Mouse (Mus musculus) inflammation-experienced regulatory T-cells, adult 6 months (primary cell): ENCODE results near the gene Hist2h3c2. TPM values are rescaled to one million over a fixed set of nuclear protein-coding genes. Genes with fewer than 3 reads are reported as not detected.

Experiments
- ATAC-seq: one replicate; pipeline ENCODE4 v1.8.0; 2017
- polyA plus RNA-seq, 3 experiments: library from polyadenylated mRNA; unstranded; fragments of 100-300 nt; shearing (Covaris generic); gene quantifications; one replicate each; pipeline ENCODE4 v1.2.1; 2017

Hist2h3c2 gene
- polyA plus RNA-seq, 3 experiments from 2014 or later = 1.5 TPM; not detected in 2

DNA sequence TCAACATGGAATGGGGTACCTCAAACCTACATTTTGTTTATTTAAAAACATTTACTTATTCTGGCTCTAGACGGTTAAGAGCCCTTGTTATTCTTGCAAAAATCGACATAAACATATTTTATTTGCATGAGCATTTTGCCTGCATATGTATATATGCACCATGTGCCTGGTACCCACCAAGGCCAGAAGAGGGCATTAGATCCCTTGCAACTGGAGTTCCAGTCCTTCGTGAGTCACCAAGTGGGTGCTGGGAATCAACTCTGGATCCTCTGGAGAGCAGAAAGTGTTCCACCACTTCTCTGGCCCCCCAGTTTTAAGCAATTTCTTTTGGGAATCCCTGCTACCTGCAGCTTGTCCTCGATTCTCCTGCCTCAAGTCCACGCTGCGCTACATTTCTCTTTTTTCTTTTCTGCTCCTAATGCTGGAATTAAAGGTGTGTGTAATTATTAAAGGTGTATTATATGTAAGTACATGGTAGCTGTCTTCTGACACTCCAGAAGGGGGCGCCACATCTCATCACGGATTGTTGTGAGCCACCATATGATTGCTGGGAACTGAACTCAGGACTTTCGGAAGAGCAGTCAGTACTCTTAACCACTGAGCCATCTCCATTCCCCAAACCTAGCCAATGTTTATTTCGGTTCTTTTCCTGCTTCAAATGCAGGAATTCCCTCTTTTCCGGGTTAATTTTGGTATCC, 43.2 kb downstream of the Hist2h3c2 start:
- no peak for ATAC-seq

DNA sequence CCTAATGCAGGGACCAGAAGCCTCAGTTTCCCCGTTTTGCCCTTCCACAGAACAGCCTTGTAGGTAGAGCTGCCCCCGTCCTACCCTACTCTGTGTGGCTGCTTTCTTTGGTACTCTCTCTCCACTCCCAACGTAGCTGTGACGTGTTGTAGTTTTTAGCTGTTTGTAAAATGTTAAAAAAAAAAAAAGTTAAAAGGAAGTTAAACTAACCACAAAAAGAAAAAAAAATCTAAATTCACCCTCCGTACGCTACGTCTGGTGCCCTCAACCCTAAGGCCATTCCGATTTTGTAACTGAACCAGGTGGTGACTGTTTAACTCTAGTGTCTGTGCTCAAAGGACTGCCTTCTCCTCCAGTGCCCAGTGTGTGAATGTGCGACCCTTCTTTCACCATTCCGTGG, 44.0 kb downstream of the Hist2h3c2 start:
- ATAC-seq = no peak

DNA sequence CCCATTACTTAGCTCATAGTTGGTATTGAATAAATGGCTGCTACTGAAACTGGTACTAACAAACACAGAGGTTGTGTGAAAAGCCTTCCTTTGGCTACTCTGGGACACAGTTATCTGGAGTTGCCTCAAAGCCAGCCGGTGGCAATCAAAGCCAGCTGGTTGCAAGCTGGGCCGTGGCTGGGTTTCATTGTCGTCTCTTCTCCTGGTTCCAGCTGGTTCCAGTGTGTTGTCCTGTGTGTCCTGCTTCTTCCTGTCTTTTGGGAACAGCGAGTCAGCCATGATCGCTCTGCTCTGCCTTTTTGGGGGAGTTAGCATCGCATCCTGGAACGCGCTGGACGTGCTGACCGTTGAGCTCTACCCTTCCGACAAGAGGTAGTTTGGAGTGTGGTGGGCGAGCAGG, 46.0 kb downstream of the Hist2h3c2 start:
- ATAC-seq = no peak

Other genes with a start within 250 kb of the Hist2h3c2 start
- gene Plekho1, start 243.1 kb downstream of the Hist2h3c2 start, polyA plus RNA-seq = 10 to 100 TPM; 10.3 to 27.1 (median 15.9) TPM
- 10 to 100 TPM; 21.2 to 23.9 (median 23.9) TPM for gene Vps45, start 180.7 kb downstream of the Hist2h3c2 start, polyA plus RNA-seq
- gene Otud7b, start 134.6 kb downstream of the Hist2h3c2 start, polyA plus RNA-seq = 10 to 100 TPM in 1 of 3 experiments, 1 to 10 TPM in 2; 7.4 to 13.1 (median 9.9) TPM
- 1 to 10 TPM; 1.8 to 2.6 (median 2.0) TPM for gene Mtmr11, start 77.1 kb downstream of the Hist2h3c2 start, polyA plus RNA-seq
- gene Sf3b4, start 66.8 kb downstream of the Hist2h3c2 start, polyA plus RNA-seq = 10 to 100 TPM; 53.4 to 82.6 (median 56.6) TPM
- gene Sv2a, start 58.0 kb downstream of the Hist2h3c2 start, polyA plus RNA-seq = 1 to 10 TPM; 1.2 to 1.5 (median 1.4) TPM
- 10 to 100 TPM; 23.4 to 36.1 (median 32.1) TPM for gene Bola1, start 19.4 kb downstream of the Hist2h3c2 start, polyA plus RNA-seq
- gene Hist2h2ab, start 19.3 kb downstream of the Hist2h3c2 start, polyA plus RNA-seq = 1 to 10 TPM in 1 of 3 experiments, not detected in 2; 1.4 TPM
- 10 to 100 TPM in 1 of 3 experiments, 1 to 10 TPM in 2; 7.4 to 11.6 (median 8.1) TPM for gene Hist2h2ac, start 18.2 kb downstream of the Hist2h3c2 start, polyA plus RNA-seq
- gene Hist2h2be, start 18.0 kb downstream of the Hist2h3c2 start, polyA plus RNA-seq = 1 to 10 TPM in 2 of 3 experiments, under 1 TPM in 1; 0.38 to 2.2 (median 2.0) TPM
- gene Hist2h2aa2, start 1.1 kb upstream of the Hist2h3c2 start, polyA plus RNA-seq = 100 to 1,000 TPM in 1 of 3 experiments, 10 to 100 TPM in 2; 36.1 to 104 (median 53.6) TPM
- gene Hist2h2aa1, start 6.4 kb upstream of the Hist2h3c2 start, polyA plus RNA-seq = 10 to 100 TPM in 2 of 3 experiments, 1 to 10 TPM in 1; 9.6 to 22.0 (median 11.1) TPM
- not detected for gene Hist2h3c1, start 7.6 kb upstream of the Hist2h3c2 start, polyA plus RNA-seq
- gene Hist2h4, start 24.2 kb upstream of the Hist2h3c2 start, polyA plus RNA-seq = 1 to 10 TPM; 1.3 to 7.4 (median 5.9) TPM
- 10 to 100 TPM in 1 of 3 experiments, 1 to 10 TPM in 2; 4.8 to 44.5 (median 9.0) TPM for gene Hist2h3b, start 29.5 kb upstream of the Hist2h3c2 start, polyA plus RNA-seq
- gene Hist2h2bb, start 30.6 kb upstream of the Hist2h3c2 start, polyA plus RNA-seq = 10 to 100 TPM in 2 of 3 experiments, 1 to 10 TPM in 1; 5.7 to 28.2 (median 20.9) TPM
- under 1 TPM in 1 of 3 experiments, not detected in 2; 0.43 TPM for gene Fcgr1, start 54.8 kb upstream of the Hist2h3c2 start, polyA plus RNA-seq
- gene BC107364, start 213.2 kb upstream of the Hist2h3c2 start, polyA plus RNA-seq = not detected